Mouse (Mus musculus): ENCODE results near the gene Cyp3a13. TPM values are rescaled to one million over a fixed set of nuclear protein-coding genes. Genes with fewer than 3 reads are reported as not detected.

Gene Cyp3a13
- 0.07 and 0.26 TPM in 2 replicates for polyA plus RNA-seq (2015; fragmentation: Nextera tagmentation; extraction: Ambion mirVana)

GRCm38 (mm10) chr5:137921532-137921931, at the start of gene Cyp3a13:
Cyp3a13 (minus strand) TSS chr5:137921619.
- 34% methylated on average over 2 of the region's 2 CpGs for WGBS
- H3K4me1 ChIP-seq (ENCODE audit: control insufficient read depth, insufficient read depth, low read length): no peaks in the 10 kb centered on the region
- no peak within 1 kb of the TSS for H3K27ac ChIP-seq (ENCODE audit: low read length)

GRCm38 (mm10) chr5:137966492-137966891, 45.1 kb upstream of the Cyp3a13 start:
- Histone ChIP-seq H3K36me3 (ENCODE audit: control insufficient read depth, insufficient read depth) (no peaks in the 10 kb centered on the region), H3K4me2 (ENCODE audit: low read depth, low read length) (no peak overlapping the region), H3K27ac (ENCODE audit: low read length) (no peak overlapping the region), H3K4me1 (ENCODE audit: control insufficient read depth, insufficient read depth, low read length) (no peaks in the 10 kb centered on the region), H3K4me3 (ENCODE audit: low read length) (no peak overlapping the region), H3K9ac (ENCODE audit: low read length) (no peak overlapping the region), H3K9me3 (replicated peaks; ENCODE audit: control insufficient read depth, low read length) (no peaks in the 10 kb centered on the region), H3K27me3 (ENCODE audit: control insufficient read depth, insufficient read depth, low read length) (no peaks in the 10 kb centered on the region)
- no peak for ATAC-seq (replicated peaks; ENCODE audit: extremely low read depth, insufficient read depth, low FRiP score)

More at GRCm38 (mm10) chr5:137921532-137921931, at the start of gene Cyp3a13:
- H3K36me3 ChIP-seq (ENCODE audit: control insufficient read depth, insufficient read depth): no peaks in the 10 kb centered on the region
- no peak within 1 kb of the TSS for H3K9ac ChIP-seq (ENCODE audit: low read length)
- no peaks in the 10 kb centered on the region for H3K27me3 ChIP-seq (ENCODE audit: control insufficient read depth, insufficient read depth, low read length)
- H3K9me3 ChIP-seq (replicated peaks; ENCODE audit: control insufficient read depth, low read length): no peaks in the 10 kb centered on the region
- H3K4me3 ChIP-seq (ENCODE audit: low read length): no peak within 1 kb of the TSS
- no peak for ATAC-seq (replicated peaks; ENCODE audit: extremely low read depth, insufficient read depth, low FRiP score)
- H3K4me2 ChIP-seq (ENCODE audit: low read depth, low read length): no peak within 1 kb of the TSS

- Histone ChIP-seq H3K4me2 (ENCODE audit: low read depth, low read length) (no peak within 1 kb of the TSS), H3K27ac (ENCODE audit: low read length) (no peak within 1 kb of the TSS), H3K9ac (ENCODE audit: low read length) (no peak within 1 kb of the TSS), H3K36me3 (ENCODE audit: control insufficient read depth, insufficient read depth) (no peaks in the 10 kb centered on the region), H3K4me1 (ENCODE audit: control insufficient read depth, insufficient read depth, low read length) (no peaks in the 10 kb centered on the region), H3K9me3 (replicated peaks; ENCODE audit: control insufficient read depth, low read length) (peaks cover 5% of the 10 kb centered on the region), H3K27me3 (ENCODE audit: control insufficient read depth, insufficient read depth, low read length) (no peaks in the 10 kb centered on the region), H3K4me3 (ENCODE audit: low read length) (no peak within 1 kb of the TSS)
- no peak for ATAC-seq (replicated peaks; ENCODE audit: extremely low read depth, insufficient read depth, low FRiP score)
- 81% methylated on average over 8 of the region's 8 CpGs for WGBS
These were observed 41.5 kb upstream of the Cyp3a13 start, which contains the start of gene Gjc3 for GRCm38 (mm10) chr5:137962945-137963344. Gjc3 (minus strand) TSS chr5:137963098.

- H3K9me3 ChIP-seq (replicated peaks; ENCODE audit: control insufficient read depth, low read length): peaks cover 5% of the 10 kb centered on the region
- H3K36me3 ChIP-seq (ENCODE audit: control insufficient read depth, insufficient read depth): no peaks in the 10 kb centered on the region
- H3K27ac ChIP-seq (ENCODE audit: low read length): no peak overlapping the region
- no peak overlapping the region for H3K4me2 ChIP-seq (ENCODE audit: low read depth, low read length)
- H3K4me1 ChIP-seq (ENCODE audit: control insufficient read depth, insufficient read depth, low read length): no peaks in the 10 kb centered on the region
- WGBS: 82% methylated on average over 3 of the region's 3 CpGs
- no peak for ATAC-seq (replicated peaks; ENCODE audit: extremely low read depth, insufficient read depth, low FRiP score)
- no peak overlapping the region for H3K9ac ChIP-seq (ENCODE audit: low read length)
- no peak overlapping the region for H3K4me3 ChIP-seq (ENCODE audit: low read length)
- no peaks in the 10 kb centered on the region for H3K27me3 ChIP-seq (ENCODE audit: control insufficient read depth, insufficient read depth, low read length)
These were observed 35.0 kb upstream of the Cyp3a13 start for GRCm38 (mm10) chr5:137956404-137956803.

- Histone ChIP-seq H3K4me3 (ENCODE audit: low read length) (no peak overlapping the region), H3K36me3 (ENCODE audit: control insufficient read depth, insufficient read depth) (no peaks in the 10 kb centered on the region), H3K27me3 (ENCODE audit: control insufficient read depth, insufficient read depth, low read length) (no peaks in the 10 kb centered on the region), H3K4me2 (ENCODE audit: low read depth, low read length) (no peak overlapping the region), H3K4me1 (ENCODE audit: control insufficient read depth, insufficient read depth, low read length) (no peaks in the 10 kb centered on the region), H3K9me3 (replicated peaks; ENCODE audit: control insufficient read depth, low read length) (no peaks in the 10 kb centered on the region), H3K27ac (ENCODE audit: low read length) (no peak overlapping the region), H3K9ac (ENCODE audit: low read length) (no peak overlapping the region)
- 26% methylated on average over 6 of the region's 6 CpGs for WGBS
- no peak for ATAC-seq (replicated peaks; ENCODE audit: extremely low read depth, insufficient read depth, low FRiP score)
These were observed 29.8 kb upstream of the Cyp3a13 start for GRCm38 (mm10) chr5:137951218-137951617.

GRCm38 (mm10) chr5:137947303-137947702, 25.9 kb upstream of the Cyp3a13 start:
- Histone ChIP-seq H3K27ac (ENCODE audit: low read length) (no peak overlapping the region), H3K9ac (ENCODE audit: low read length) (no peak overlapping the region), H3K9me3 (replicated peaks; ENCODE audit: control insufficient read depth, low read length) (no peaks in the 10 kb centered on the region), H3K4me1 (ENCODE audit: control insufficient read depth, insufficient read depth, low read length) (no peaks in the 10 kb centered on the region), H3K4me2 (ENCODE audit: low read depth, low read length) (no peak overlapping the region), H3K4me3 (ENCODE audit: low read length) (no peak overlapping the region), H3K27me3 (ENCODE audit: control insufficient read depth, insufficient read depth, low read length) (no peaks in the 10 kb centered on the region), H3K36me3 (ENCODE audit: control insufficient read depth, insufficient read depth) (no peaks in the 10 kb centered on the region)
- ATAC-seq (replicated peaks; ENCODE audit: extremely low read depth, insufficient read depth, low FRiP score): no peak

- Histone ChIP-seq H3K9me3 (replicated peaks; ENCODE audit: control insufficient read depth, low read length) (no peaks in the 10 kb centered on the region), H3K4me2 (ENCODE audit: low read depth, low read length) (no peak overlapping the region), H3K36me3 (ENCODE audit: control insufficient read depth, insufficient read depth) (no peaks in the 10 kb centered on the region), H3K9ac (ENCODE audit: low read length) (no peak overlapping the region), H3K4me3 (ENCODE audit: low read length) (no peak overlapping the region), H3K27me3 (ENCODE audit: control insufficient read depth, insufficient read depth, low read length) (no peaks in the 10 kb centered on the region), H3K4me1 (ENCODE audit: control insufficient read depth, insufficient read depth, low read length) (no peaks in the 10 kb centered on the region), H3K27ac (ENCODE audit: low read length) (no peak overlapping the region)
- WGBS: 58% methylated on average over 1 of the region's 1 CpGs
- no peak for ATAC-seq (replicated peaks; ENCODE audit: extremely low read depth, insufficient read depth, low FRiP score)
These were observed 21.7 kb upstream of the Cyp3a13 start for GRCm38 (mm10) chr5:137943133-137943532.

- Histone ChIP-seq H3K4me2 (ENCODE audit: low read depth, low read length) (no peak overlapping the region), H3K27me3 (ENCODE audit: control insufficient read depth, insufficient read depth, low read length) (no peaks in the 10 kb centered on the region), H3K4me1 (ENCODE audit: control insufficient read depth, insufficient read depth, low read length) (no peaks in the 10 kb centered on the region), H3K27ac (ENCODE audit: low read length) (no peak overlapping the region), H3K4me3 (ENCODE audit: low read length) (no peak overlapping the region), H3K9ac (ENCODE audit: low read length) (no peak overlapping the region), H3K36me3 (ENCODE audit: control insufficient read depth, insufficient read depth) (no peaks in the 10 kb centered on the region), H3K9me3 (replicated peaks; ENCODE audit: control insufficient read depth, low read length) (no peaks in the 10 kb centered on the region)
- 74% methylated on average over 4 of the region's 4 CpGs for WGBS
- no peak for ATAC-seq (replicated peaks; ENCODE audit: extremely low read depth, insufficient read depth, low FRiP score)
These were observed 19.5 kb upstream of the Cyp3a13 start for GRCm38 (mm10) chr5:137940948-137941347.

GRCm38 (mm10) chr5:137937238-137937637, 15.8 kb upstream of the Cyp3a13 start:
- Histone ChIP-seq H3K4me2 (ENCODE audit: low read depth, low read length) (no peak overlapping the region), H3K4me1 (ENCODE audit: control insufficient read depth, insufficient read depth, low read length) (no peaks in the 10 kb centered on the region), H3K27me3 (ENCODE audit: control insufficient read depth, insufficient read depth, low read length) (no peaks in the 10 kb centered on the region), H3K36me3 (ENCODE audit: control insufficient read depth, insufficient read depth) (no peaks in the 10 kb centered on the region), H3K27ac (ENCODE audit: low read length) (no peak overlapping the region), H3K9ac (ENCODE audit: low read length) (no peak overlapping the region), H3K4me3 (ENCODE audit: low read length) (no peak overlapping the region), H3K9me3 (replicated peaks; ENCODE audit: control insufficient read depth, low read length) (no peaks in the 10 kb centered on the region)
- 53% methylated on average over 4 of the region's 4 CpGs for WGBS
- ATAC-seq (replicated peaks; ENCODE audit: extremely low read depth, insufficient read depth, low FRiP score): no peak

- Histone ChIP-seq H3K27ac (ENCODE audit: low read length) (no peak overlapping the region), H3K4me3 (ENCODE audit: low read length) (no peak overlapping the region), H3K4me2 (ENCODE audit: low read depth, low read length) (no peak overlapping the region), H3K27me3 (ENCODE audit: control insufficient read depth, insufficient read depth, low read length) (no peaks in the 10 kb centered on the region), H3K9ac (ENCODE audit: low read length) (no peak overlapping the region), H3K4me1 (ENCODE audit: control insufficient read depth, insufficient read depth, low read length) (no peaks in the 10 kb centered on the region), H3K36me3 (ENCODE audit: control insufficient read depth, insufficient read depth) (no peaks in the 10 kb centered on the region), H3K9me3 (replicated peaks; ENCODE audit: control insufficient read depth, low read length) (no peaks in the 10 kb centered on the region)
- 81% methylated on average over 2 of the region's 2 CpGs for WGBS
- no peak for ATAC-seq (replicated peaks; ENCODE audit: extremely low read depth, insufficient read depth, low FRiP score)
These were observed 15.1 kb upstream of the Cyp3a13 start for GRCm38 (mm10) chr5:137936486-137936885.

Data from heart, embryonic 16.5 days (tissue).